Mouse (Mus musculus): ENCODE data around the gene Usp2. TPM values are rescaled to one million over a fixed set of nuclear protein-coding genes. Genes with fewer than 3 reads are reported as not detected.

The Usp2 gene
- total RNA-seq, 1 experiment = 3.9 TPM

GRCm38 (mm10) chr9:44144718-44145060, 77.9 kb downstream of the Usp2 start:
- H3K9ac ChIP-seq (ENCODE audit: insufficient read depth, low read depth, low read length, poor library complexity, severe bottlenecking) = no peak overlapping the region
- DNase-seq (ENCODE audit: low read depth, low spot score) = no peak
- H3K27ac ChIP-seq (ENCODE audit: insufficient read depth, low read depth, low read length, poor library complexity, severe bottlenecking) = no peak overlapping the region; the same call in 1 of the 2 replicates
- in situ Hi-C loops (cut with MboI; ENCODE audit: low sequenced_read_pairs in 2 of 2, unreplicated experiment in 2 of 2) = no loop called here
- H3K4me1 ChIP-seq (ENCODE audit: control insufficient read depth in 2 of 2, insufficient read depth in 2 of 2, low read length in 2 of 2, poor library complexity in 1 of 2) = peaks cover 10 to 28% of the 10 kb centered on the region in 2 experiments
- TF ChIP-seq ZNF384 (IDR thresholded peaks at IDR 0.05; ENCODE audit: low read depth, low read length) (no peak), HCFC1 (IDR thresholded peaks at IDR 0.05; ENCODE audit: borderline replicate concordance, insufficient read depth, low read length) (no peak), ZC3H11A (IDR thresholded peaks at IDR 0.05; ENCODE audit: borderline replicate concordance, low read depth, low read length) (no peak)
- peaks cover 18% of the 10 kb centered on the region for H3K36me3 ChIP-seq (ENCODE audit: control insufficient read depth, insufficient read depth, low read length, poor library complexity, severe bottlenecking)
- no peaks in the 10 kb centered on the region for H3K9me3 ChIP-seq (ENCODE audit: control insufficient read depth, insufficient read depth, low read depth, low read length)
- H3K4me3 ChIP-seq (ENCODE audit: insufficient read depth in 1 of 2, low read depth in 1 of 2, low read length in 2 of 2, poor library complexity in 1 of 2, severe bottlenecking in 1 of 2) = no peak overlapping the region

Other genes starting within 250 kb of the Usp2 start
- gene Thy1, start 23.6 kb upstream of the Usp2 start, total RNA-seq (2012; rRNA removed) = 10.2 and 15.8 TPM in 2 replicates
- 0.09 and 0.11 TPM in 2 replicates for gene Mfrp, start 34.7 kb downstream of the Usp2 start, total RNA-seq (2012; rRNA removed)
- gene C1qtnf5, start 40.2 kb downstream of the Usp2 start, total RNA-seq (2012; rRNA removed) = 0.79 and 1.6 TPM in 2 replicates
- 0.18 and 0.26 TPM in 2 replicates for gene Gm49380, start 46.5 kb downstream of the Usp2 start, total RNA-seq (2012; rRNA removed)
- gene Rnf26, start 46.5 kb downstream of the Usp2 start, total RNA-seq (2012; rRNA removed) = 19.9 and 23.1 TPM in 2 replicates
- 53.1 and 108 TPM in 2 replicates for gene Mcam, start 67.4 kb downstream of the Usp2 start, total RNA-seq (2012; rRNA removed)
- gene Cbl, start 167.0 kb downstream of the Usp2 start, total RNA-seq (2012; rRNA removed) = 17.3 and 20.0 TPM in 2 replicates
- gene Ccdc153, start 173.7 kb downstream of the Usp2 start, total RNA-seq (2012; rRNA removed) = not detected in 2 replicates
- 0.32 and 1.1 TPM in 2 replicates for gene Pdzd3, start 184.4 kb downstream of the Usp2 start, total RNA-seq (2012; rRNA removed)
- gene Nlrx1, start 201.6 kb downstream of the Usp2 start, total RNA-seq (2012; rRNA removed) = 0.63 and 1.1 TPM in 2 replicates
- gene Abcg4, start 221.6 kb downstream of the Usp2 start, total RNA-seq (2012; rRNA removed) = 0.45 and 0.53 TPM in 2 replicates
- 29.1 and 38.3 TPM in 2 replicates for gene Hinfp, start 238.7 kb downstream of the Usp2 start, total RNA-seq (2012; rRNA removed)